Mouse (Mus musculus): ENCODE results near the gene Filip1l.

Gene Filip1l

DNA sequence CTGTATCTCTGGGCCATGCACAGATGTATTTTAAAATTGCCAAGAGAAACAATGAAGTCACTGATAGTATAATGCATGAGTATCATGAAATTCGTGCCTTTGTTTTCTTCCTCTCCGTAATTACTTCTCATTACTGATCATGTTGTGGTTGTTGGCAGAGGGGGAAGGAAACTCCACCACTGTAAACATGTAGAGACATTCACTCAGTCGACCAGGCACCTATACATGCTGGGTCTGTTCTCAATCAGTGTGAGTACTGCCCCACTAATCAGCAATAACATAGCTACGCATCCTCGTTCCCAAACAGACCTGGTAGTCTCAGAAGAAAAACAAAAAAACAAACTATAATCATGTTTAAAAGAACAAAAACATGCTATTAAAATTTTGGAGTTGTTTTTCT lies 149.9 kb downstream of the Filip1l start:
- in situ Hi-C loops (cut with MboI; ENCODE audit: unreplicated experiment in 2 of 2) = no loop called here

DNA sequence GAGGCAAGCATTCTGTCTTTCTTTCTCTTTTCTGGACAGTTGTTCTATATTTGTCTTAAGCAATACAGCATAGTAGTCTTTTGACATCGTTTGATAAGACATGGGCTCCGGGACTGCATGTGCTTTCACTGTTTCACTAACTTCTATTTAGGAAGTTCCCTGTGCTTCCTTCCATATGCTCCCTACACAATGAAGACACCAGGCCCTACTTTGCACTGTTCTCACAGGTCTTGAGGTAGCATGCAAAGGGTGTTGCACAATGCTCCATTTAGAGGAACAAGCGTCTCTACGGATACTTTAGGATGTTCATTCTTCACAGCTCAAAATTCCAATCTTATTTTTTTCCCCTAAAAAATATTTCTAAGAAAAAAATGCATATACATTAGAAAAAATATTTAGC lies 151.8 kb downstream of the Filip1l start:
- in situ Hi-C loops (cut with MboI; ENCODE audit: unreplicated experiment in 2 of 2) = no loop called here

DNA sequence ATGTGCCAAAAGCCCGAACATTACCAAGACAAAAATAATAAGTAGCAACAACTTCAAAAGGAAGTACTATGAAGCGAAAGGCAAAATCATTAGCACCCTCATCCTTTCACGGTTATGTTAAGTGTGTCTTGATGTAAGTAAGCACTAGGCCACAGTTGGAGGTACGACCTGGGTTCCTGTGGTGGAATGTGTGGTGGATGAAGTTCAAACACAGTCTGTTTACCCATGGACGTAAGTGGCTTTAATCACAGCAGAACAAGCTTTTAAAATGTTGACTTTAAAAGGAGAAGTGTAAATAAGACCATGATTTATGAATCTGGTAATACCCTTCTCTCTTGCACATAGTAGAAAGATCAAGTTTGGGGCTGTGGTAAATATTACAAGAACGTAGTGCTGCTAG lies 153.2 kb downstream of the Filip1l start:
- in situ Hi-C loops (cut with MboI; ENCODE audit: unreplicated experiment in 2 of 2) = no loop called here

DNA sequence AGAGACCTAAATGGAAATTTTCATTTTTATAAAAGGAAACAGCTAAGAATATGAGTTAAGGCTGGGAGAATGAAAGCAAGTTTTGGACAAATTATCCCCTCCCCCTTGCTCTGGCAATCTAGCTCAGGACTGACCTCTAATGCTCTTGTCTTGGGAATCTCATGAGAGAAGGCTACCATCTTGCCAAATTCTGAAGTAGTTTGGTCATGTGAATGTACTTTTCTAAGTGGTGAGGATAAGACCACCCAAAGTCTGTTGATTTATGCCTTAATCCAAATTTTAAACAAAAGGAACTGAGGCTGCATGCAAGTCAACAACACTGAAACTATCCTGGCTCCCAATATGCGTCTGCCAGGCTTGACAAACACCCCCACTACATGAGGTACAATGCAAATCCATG lies 155.5 kb downstream of the Filip1l start:
- in situ Hi-C loops (cut with MboI; ENCODE audit: unreplicated experiment in 2 of 2) = no loop called here

DNA sequence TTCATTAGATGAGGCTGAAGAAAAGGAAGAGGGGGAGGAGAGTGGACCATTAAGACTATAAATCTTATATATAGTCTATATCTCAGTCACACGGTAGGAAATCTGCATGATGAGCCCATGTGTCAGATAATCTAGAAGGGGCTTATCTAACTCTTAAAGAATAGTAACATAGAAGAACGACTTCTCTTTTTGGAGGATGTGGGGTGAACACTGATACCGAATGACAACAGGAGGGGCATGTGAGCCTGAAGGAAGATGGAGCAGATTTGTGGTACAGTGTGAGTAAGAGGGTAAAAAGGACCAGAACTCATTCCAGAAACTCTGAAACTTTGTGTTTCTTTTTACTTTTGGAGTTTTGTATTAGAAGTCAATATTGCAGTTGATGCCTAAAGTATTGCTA lies 156.2 kb downstream of the Filip1l start:
- in situ Hi-C loops (cut with MboI; ENCODE audit: unreplicated experiment in 2 of 2) = no loop called here

DNA sequence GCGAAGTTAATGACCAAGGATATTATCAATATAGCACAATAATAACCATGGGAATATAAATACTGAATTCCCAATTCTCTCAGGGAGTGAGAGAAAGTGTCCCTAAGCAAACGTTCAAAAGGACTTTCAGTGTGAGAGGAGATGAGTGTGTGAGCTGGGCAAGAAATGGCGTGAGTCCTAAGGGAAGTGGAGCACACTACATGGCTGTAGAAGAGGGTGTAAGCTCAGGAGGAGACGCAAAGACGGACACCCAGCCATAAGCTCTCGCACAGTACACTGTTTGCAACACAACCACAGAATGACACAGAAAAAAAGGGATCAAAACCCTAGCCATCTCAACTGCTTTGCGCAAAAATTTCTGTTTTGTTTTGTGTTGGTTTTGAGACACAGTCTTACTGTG lies 160.7 kb downstream of the Filip1l start:
- in situ Hi-C loops (cut with MboI; ENCODE audit: unreplicated experiment in 2 of 2) = no loop called here

DNA sequence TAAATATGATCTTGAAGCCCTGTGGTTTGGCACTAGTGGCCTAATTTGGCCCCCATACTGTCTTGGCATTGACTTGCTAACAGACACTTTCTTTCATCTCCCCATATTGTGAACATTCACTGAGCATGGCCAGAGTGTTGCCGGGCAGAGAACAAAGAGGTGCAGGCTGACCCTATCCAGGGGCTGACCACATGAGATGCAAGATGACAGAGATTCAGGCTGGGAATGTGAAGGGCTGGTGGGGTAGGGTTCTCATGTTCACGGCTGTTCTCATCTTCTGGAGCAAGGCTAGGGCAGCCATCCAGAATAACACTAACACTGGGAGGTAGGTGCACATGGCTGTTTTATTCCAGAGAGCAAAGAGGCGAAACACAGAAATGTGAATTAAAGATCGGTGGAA lies 161.5 kb downstream of the Filip1l start:
- in situ Hi-C loops (cut with MboI; ENCODE audit: unreplicated experiment in 2 of 2) = no loop called here

DNA sequence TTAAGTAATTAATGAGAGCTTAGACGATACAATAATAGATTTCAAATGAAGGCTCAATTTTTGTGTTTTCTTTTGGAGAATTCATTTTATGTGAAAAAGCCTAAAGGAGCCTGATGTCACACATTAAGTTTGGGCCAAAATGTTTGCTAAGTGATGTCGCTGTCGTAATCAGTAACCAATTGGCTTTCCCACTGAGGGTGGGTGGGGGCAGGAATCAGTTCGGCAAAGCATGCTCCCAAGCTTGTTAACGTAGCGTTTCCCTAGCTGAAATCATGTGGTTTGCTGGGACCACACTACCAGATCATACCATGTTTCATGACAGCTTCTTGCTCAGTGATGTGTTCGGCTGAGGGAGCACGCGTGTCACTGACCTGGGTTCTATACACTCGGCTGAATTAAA lies 162.7 kb downstream of the Filip1l start:
- in situ Hi-C loops (cut with MboI; ENCODE audit: unreplicated experiment in 2 of 2) = no loop called here

DNA sequence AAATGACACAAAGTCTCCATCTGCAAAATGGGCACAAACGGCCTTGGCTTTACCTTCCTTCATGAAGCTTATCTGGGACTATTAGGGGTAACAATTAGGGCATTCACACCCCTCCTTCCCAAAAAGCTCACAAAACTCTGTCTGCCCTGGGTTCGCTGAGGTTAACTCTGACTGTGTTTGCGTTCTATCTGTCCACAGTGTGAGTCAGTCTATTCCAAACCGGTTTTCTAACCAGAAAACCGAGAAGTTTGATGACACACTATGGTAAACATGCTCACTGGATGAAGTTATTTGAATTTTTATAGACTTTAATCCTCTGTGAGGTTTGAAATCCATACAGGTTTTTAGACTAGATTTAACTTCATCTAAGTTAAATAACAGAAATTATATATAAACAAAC lies 172.2 kb downstream of the Filip1l start:
- in situ Hi-C loops (cut with MboI; ENCODE audit: unreplicated experiment in 2 of 2) = no loop called here

DNA sequence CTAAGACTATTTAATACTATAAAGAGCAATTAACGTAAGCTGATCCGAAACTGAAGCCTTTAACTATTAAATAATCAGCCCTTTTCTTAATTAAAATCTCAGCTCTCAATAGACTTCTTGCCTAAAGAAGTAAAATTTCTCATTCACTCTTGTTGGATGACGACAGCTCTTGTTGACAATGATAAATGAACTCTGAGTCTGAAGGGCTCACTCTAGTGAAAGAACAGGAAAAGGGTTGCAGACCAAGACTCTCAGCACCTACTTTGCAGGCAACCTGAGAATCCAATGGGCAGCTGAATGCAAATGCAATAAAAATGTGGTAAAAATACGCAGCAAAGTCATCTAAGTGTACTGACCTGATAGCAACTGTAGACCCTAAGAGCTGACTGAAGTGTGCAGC lies 172.6 kb downstream of the Filip1l start:
- in situ Hi-C loops (cut with MboI; ENCODE audit: unreplicated experiment in 2 of 2) = no loop called here

DNA sequence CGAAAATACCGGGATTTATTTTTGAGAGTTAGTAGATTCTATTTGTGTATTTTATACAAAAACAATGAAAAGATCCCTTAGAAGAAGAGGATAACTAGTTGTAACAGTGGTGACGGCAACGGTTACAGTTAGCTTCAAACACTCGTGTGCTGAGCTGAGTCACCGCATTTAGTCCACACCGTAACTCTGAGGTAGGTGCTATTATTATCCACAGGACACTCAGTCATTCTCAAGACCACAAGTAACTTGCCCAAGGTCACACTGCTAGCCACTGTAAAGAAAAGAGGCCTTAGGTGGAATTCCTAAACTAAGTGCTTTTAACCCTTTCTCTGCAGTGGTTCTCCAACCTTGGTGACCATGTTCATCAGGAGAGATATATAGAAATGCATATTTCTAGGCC lies 174.0 kb downstream of the Filip1l start:
- in situ Hi-C loops (cut with MboI; ENCODE audit: unreplicated experiment in 2 of 2) = no loop called here

DNA sequence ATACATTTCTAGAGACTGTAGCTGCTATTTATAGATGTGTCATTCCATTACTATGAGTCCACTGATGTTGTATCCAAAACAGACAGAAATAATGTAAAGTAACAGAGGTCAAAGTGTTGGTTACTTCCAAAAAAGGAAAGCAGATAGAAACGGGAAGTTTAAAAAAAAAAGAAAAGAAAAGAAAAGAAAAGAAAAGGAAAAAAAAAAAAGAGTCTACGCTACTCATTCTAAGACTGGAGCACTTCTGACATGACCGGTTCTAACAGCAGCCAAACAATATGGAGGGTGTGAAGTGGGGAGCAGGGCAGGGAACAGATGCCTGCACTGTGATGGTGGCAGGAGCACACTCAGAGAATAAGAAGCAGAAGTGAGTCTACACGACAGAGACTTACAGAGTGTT lies 175.6 kb downstream of the Filip1l start:
- in situ Hi-C loops (cut with MboI; ENCODE audit: unreplicated experiment in 2 of 2) = no loop called here

DNA sequence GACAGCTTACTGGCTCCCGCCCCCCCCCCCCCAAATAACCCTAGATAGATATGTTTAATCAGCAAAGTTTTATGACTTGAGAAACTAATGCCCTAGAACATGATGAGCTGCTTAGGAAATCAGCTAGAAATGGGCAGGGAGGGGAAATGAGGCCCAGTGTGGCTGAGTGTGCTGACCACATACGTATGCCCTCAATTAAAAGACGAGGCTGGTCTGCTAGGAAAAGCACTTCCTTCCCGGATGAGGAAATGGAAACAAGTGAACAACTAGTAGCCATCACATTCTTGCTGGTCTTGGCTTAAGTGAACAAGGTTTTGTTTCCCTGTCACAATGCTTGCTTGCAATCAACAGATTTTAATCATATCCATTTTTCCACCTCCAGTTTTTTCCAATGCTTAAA lies 177.7 kb downstream of the Filip1l start:
- in situ Hi-C loops (cut with MboI; ENCODE audit: unreplicated experiment in 2 of 2) = no loop called here

DNA sequence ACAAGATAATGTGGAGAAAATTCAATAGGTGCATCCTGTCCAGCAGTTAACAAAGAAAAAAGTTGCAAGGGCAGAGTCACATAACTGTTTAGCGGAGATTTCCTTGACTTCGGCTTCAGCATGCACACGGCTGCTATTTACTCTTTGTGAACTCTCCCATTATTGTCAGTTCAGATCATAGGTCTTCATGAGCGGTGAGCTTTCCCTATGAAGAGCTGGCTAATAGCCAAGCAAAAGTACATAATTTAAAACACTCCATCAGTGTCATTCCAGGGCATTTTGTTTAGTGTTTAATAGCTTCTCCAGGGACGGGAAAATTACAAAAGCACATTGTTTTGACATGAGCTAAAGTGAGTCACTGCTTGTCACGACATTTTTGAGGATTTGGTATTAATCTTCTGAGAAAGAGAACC lies 179.2 kb downstream of the Filip1l start:
- in situ Hi-C loops (cut with MboI; ENCODE audit: unreplicated experiment in 2 of 2) = no loop called here

DNA sequence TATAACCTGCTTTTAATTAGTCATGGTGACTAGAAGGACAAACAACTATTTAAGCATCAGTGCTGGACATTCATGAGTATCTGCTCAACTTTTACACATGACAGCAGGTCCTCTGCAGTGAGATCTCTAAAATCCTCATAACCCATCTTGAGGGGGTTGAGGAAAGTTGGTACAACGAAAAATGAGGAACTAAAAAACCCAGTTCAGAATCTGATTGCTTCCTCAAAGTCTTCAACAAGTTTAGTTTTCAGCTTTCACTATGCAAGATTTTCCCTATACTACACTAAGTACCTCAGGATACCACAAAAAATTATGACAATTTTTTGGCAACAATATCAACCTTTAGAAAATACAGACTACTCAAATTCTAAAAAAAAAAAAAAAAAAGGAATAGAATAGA lies 181.5 kb downstream of the Filip1l start:
- in situ Hi-C loops (cut with MboI; ENCODE audit: unreplicated experiment in 2 of 2) = no loop called here

DNA sequence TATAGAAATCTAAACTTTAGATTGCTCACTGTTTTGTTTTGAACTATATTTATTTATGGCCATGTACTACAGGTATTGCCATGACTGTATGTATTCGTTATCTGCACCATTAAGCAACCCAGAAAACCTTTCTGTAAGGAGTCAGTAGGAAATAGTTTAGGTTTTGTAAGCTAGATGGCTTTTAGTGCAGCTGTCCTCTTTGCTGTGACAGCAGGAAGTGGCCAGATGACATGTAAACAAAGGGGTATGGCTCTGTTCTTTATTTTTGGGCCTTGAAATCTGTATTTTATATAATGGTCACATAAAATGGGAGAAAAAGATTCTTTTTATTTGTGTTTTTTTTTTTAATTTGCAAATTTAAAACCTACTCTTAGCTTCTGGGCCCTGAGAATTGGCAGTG lies 181.9 kb downstream of the Filip1l start:
- in situ Hi-C loops (cut with MboI; ENCODE audit: unreplicated experiment in 2 of 2) = no loop called here

DNA sequence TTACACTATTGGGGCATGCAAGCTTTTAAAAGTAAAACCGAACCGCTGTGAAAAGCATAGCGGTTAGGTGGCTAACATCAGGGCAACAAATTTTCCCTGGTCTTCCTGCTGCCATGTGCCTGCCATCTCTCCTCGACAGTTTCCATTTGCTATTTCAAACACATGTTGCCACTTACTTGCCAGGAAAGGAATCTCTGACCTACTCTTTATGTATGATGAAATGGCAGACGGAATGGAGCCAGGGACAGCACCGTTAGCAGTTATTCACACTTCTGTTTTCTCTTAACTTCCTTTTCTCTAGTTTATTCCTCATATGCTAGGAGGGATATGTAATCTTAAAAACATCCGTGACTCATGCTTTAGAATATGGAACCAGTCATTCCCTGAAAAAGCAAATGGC lies 183.6 kb downstream of the Filip1l start:
- in situ Hi-C loops (cut with MboI; ENCODE audit: unreplicated experiment in 2 of 2) = no loop called here

DNA sequence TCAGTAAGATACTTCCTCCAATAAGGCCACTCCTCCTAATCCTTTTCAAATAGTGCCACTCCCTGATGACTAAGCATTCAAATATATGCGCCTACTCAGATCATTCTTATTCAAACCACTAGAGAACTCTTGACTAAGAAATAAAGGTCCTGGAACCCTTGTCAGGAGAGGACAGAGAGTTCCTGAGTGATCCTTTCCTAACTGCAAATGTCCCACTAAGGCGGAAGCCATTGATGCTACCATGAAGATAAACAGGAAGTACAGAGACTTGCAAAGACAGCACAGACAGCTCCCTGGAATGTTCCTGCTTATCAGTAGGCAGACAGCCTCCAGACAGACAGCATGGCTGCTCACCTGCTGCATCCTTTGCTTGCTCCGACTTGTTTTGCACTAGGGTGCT lies 190.3 kb downstream of the Filip1l start:
- in situ Hi-C loops (cut with MboI; ENCODE audit: unreplicated experiment in 2 of 2) = loop anchor here in 1 of 2 experiments (10.0 kb wide), 1 partner anchor 68 kb away; no protein-coding TSS in a partner anchor

DNA sequence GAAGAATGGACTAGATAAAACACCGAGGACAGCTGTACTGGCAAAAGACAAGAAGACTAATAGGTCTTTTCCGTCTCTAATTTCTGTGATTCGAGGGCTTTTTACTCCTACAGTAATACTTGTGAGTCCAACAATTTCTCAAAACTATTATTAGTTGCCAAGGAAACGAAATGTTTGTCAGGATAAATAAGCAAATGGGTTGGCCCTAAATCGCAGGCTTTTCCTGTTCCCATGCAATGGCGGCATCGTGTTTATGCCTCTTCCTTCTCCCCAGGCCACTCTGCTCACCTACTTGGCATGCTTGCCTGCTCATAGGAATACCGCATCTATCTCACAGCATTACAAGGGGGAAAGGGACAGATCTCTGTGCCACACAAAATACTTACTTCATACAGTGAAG lies 191.5 kb downstream of the Filip1l start:
- in situ Hi-C loops (cut with MboI; ENCODE audit: unreplicated experiment in 2 of 2) = loop anchor here in 1 of 2 experiments (10.0 kb wide), 1 partner anchor 70 kb away; no protein-coding TSS in a partner anchor

DNA sequence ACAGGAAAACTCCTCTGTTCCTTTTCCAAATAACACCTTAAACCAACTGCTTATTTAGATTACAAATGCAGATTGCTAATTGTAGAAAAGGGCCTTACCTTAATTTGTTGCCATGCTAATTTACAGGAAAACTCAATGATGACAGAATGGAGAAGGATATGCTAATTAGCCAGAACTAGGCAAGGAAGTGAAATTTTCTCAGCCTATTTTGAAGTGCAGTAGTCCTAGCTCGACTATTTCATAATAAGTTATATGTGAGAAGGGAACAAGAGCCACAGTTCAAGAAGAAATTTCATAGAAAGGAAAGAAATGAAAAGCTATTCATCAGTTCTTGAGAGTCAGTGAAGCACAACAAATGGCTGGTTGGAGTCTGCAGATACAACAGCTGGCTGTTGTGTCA lies 193.5 kb downstream of the Filip1l start:
- in situ Hi-C loops (cut with MboI; ENCODE audit: unreplicated experiment in 2 of 2) = loop anchor here in 1 of 2 experiments (10.0 kb wide), 1 partner anchor 72 kb away; no protein-coding TSS in a partner anchor

DNA sequence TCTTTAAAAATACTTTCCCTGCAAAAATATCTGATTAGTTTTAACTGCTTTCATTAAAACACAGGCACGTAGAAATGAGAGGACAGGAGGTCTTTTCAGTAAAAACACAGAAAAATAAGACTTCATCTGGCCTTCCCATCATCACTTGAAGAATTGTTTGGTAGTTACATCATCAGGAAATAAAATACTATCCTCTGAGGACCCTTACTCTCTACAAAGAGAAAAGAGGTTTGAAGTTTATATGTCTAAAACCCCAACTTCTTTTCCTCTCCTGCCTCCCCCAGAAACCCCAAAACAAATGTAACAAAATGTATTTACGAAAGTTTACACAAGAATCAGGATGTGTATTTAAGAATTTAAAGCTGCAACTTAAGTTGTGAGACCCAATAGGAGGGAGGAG lies 195.7 kb downstream of the Filip1l start:
- in situ Hi-C loops (cut with MboI; ENCODE audit: unreplicated experiment in 2 of 2) = loop anchor here in 1 of 2 experiments (10.0 kb wide), 1 partner anchor 74 kb away; no protein-coding TSS in a partner anchor

DNA sequence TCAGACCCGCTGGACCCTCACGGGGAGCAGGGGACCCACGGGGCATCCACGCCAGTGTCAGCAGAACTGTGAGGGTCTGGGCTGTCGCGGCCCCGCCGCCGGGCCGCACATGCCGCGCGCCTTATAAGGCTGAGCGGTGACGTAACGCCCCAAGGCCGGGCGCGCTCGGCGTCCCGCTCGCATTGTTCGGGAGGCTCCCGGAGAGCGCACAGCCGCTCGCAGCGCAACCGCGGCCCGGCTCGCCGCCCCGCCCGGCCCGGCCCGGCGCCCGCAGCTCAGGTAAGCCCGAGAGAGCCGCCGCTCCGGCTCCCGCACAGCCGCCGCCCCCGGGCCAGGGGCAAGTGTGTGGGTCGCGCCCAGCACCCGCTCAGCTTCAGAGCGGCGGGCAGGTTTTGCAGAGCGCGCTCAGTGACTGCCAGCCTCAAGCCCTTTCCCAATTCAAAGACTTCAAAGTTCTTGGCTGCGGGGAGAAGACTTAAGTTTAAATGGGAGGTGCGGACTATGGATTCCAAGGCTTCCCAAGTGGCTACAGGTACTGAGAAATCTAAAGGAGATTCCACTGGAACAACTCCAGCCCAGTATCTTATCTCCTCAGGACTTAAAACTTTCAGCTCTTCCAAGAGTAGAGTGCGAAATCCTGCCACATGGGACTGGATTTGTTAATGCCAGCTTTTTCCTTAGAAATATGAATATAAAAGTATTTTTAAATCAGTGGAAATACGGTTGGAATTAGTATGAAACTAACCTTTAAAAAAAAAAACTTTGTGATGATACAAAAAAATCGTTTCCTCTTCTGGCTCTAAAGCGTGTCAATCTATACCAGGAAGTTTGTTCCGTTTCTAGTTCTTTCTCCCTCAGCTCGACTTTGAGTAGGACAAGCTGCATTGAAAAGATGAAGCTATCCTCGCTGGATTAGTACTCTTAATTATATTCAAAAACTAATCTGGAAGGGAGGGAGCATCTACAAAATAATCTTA lies 196.5 kb downstream of the Filip1l start:
- in situ Hi-C loops (cut with MboI; ENCODE audit: unreplicated experiment in 2 of 2) = loop anchor here (5.0 to 10.0 kb wide), 2 partner anchors 75 to 127 kb away; no protein-coding TSS in a partner anchor
